Mouse (Mus musculus) 3T3-L1 (cell line): Measurements from ENCODE around the gene Pax2.

Experiments
- DNase-seq: peaks from one replicate; pipeline ENCODE4 v3.0.0-alpha.2; 2015; ENCODE audit warnings: low read depth, low spot score

Pax2 gene

GRCm38 (mm10) chr19:44748271-44748670 is 7.6 kb upstream of the Pax2 start:
- DNase-seq, result no peak

GRCm38 (mm10) chr19:44749061-44749990 is 6.5 kb upstream of the Pax2 start:
- DNase-seq, result no peak

- DNase-seq, result no peak
Measured at GRCm38 (mm10) chr19:44750051-44751041, 5.5 kb upstream of the Pax2 start.

- DNase-seq, result no peak
Measured at GRCm38 (mm10) chr19:44751042-44751441, 4.8 kb upstream of the Pax2 start.

GRCm38 (mm10) chr19:44751551-44751950 is 4.3 kb upstream of the Pax2 start:
- no peak for DNase-seq

GRCm38 (mm10) chr19:44752056-44752940 is 3.5 kb upstream of the Pax2 start:
- DNase-seq, result no peak

- no peak for DNase-seq
Measured at GRCm38 (mm10) chr19:44753361-44753760, 2.5 kb upstream of the Pax2 start.

GRCm38 (mm10) chr19:44754461-44755377 is 1.1 kb upstream of the Pax2 start:
- DNase-seq, result peak; percentile 72

GRCm38 (mm10) chr19:44755378-44755692 is 510 bp upstream of the Pax2 start:
- no peak for DNase-seq

- no peak for DNase-seq
Measured at GRCm38 (mm10) chr19:44756421-44757230, 781 bp downstream of the Pax2 start.

- DNase-seq, result no peak
Measured at GRCm38 (mm10) chr19:44757231-44757871, 1.5 kb downstream of the Pax2 start.

- no peak for DNase-seq
Measured at GRCm38 (mm10) chr19:44758846-44759245, 3.0 kb downstream of the Pax2 start.

- no peak for DNase-seq
Measured at GRCm38 (mm10) chr19:44759531-44760118, 3.8 kb downstream of the Pax2 start.

GRCm38 (mm10) chr19:44760259-44761131 is 4.7 kb downstream of the Pax2 start:
- no peak for DNase-seq

GRCm38 (mm10) chr19:44762121-44762621 is 6.3 kb downstream of the Pax2 start:
- no peak for DNase-seq

GRCm38 (mm10) chr19:44770268-44771050 is 14.6 kb downstream of the Pax2 start:
- no peak for DNase-seq
